Mouse (Mus musculus): ENCODE results near the gene Carmil2. TPM values are rescaled to one million over a fixed set of nuclear protein-coding genes. Genes with fewer than 3 reads are reported as not detected.
A peak's percentile ranks its signal among the peaks of the same experiment; 100 is the strongest.

Carmil2 gene
- polyA plus RNA-seq, 1 experiment from 2014 or later = 0.32 TPM

DNA sequence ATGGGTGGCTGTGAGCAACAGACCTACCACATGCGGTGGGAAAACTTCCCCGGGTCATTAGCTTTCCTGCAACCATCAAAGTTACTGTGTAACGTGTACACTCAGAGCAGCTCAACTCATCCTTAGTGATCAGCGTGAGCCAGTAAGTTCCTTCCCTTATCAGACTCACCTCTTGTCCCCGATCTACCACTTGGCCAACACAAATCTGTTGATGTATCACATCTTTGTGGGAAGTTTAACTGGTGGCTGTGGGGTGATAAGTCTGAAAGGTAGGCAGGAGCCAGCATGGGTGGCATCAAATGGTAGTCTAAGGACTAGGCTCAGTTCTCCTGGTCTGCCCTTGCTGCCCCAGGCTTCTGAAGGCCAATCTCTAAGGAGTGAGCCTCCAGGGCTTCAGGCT lies 46.1 kb downstream of the Carmil2 start:
- peak; percentile 68 for ATAC-seq (ENCODE audit: low read depth)
- no peak overlapping the region for H3K9ac ChIP-seq
- peaks cover 18% of the 10 kb centered on the region for H3K4me1 ChIP-seq (replicated peaks)
- no peak for DNase-seq
- H3K27ac ChIP-seq = no peak overlapping the region
- H3K4me2 ChIP-seq = no peak overlapping the region
- no peaks in the 10 kb centered on the region for H3K9me3 ChIP-seq (replicated peaks)
- H3K4me3 ChIP-seq (replicated peaks) = no peak overlapping the region
- no peaks in the 10 kb centered on the region for H3K27me3 ChIP-seq
- 44% methylated on average over 5 of the region's 5 CpGs for WGBS (ENCODE audit: insufficient replicate concordance)
- no peaks in the 10 kb centered on the region for H3K36me3 ChIP-seq

DNA sequence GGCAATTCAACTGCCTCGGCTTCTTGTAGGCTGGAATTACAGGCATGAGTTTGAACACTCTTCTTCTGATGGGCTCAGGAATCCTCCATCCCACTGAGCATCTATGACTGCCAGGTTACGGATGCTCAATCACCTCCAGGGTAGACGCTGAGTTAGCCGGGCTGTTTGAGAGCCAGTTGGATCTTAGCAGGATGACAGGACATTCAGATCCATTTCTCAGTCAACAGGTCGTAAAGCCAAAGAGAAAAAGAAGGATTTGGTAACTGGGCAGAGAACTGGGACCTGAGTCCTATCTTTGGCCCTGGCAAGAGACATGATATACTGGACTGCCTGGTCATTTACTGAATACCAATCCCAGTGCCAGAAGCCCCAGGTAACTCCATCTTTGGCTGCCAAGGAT lies 53.1 kb downstream of the Carmil2 start:
- H3K4me3 ChIP-seq (replicated peaks) = no peak overlapping the region
- no peak overlapping the region for H3K4me2 ChIP-seq
- H3K4me1 ChIP-seq (replicated peaks) = peaks cover 9% of the 10 kb centered on the region; the same call in 1 of the 2 replicates
- no peaks in the 10 kb centered on the region for H3K9me3 ChIP-seq (replicated peaks)
- H3K9ac ChIP-seq = no peak overlapping the region
- ATAC-seq (ENCODE audit: low read depth) = no peak
- 85% methylated on average over 5 of the region's 5 CpGs for WGBS (ENCODE audit: insufficient replicate concordance)
- H3K36me3 ChIP-seq = no peaks in the 10 kb centered on the region
- H3K27ac ChIP-seq = no peak overlapping the region
- no peak for DNase-seq
- H3K27me3 ChIP-seq = no peaks in the 10 kb centered on the region

- WGBS (ENCODE audit: insufficient replicate concordance) = 70% methylated on average over 4 of the region's 4 CpGs
- no peak for ATAC-seq (ENCODE audit: low read depth)
- H3K27me3 ChIP-seq = no peaks in the 10 kb centered on the region
Measured at GRCm38 (mm10) chr8:105743301-105743700, 57.2 kb downstream of the Carmil2 start.

More at GRCm38 (mm10) chr8:105743301-105743700, 57.2 kb downstream of the Carmil2 start:
- Histone ChIP-seq H3K4me1 (replicated peaks) (peaks cover 13% of the 10 kb centered on the region; the same call in 1 of the 2 replicates), H3K4me3 (replicated peaks) (no peak overlapping the region), H3K9ac (no peak overlapping the region), H3K4me2 (no peak overlapping the region), H3K9me3 (replicated peaks) (no peaks in the 10 kb centered on the region), H3K36me3 (no peaks in the 10 kb centered on the region), H3K27ac (no peak overlapping the region)
- DNase-seq = no peak

Other genes starting within 250 kb of the Carmil2 start
- 1.6 and 1.8 TPM in 2 replicates for gene Tppp3, start 214.7 kb upstream of the Carmil2 start, polyA plus RNA-seq (2015; fragmentation: Nextera tagmentation; extraction: Ambion mirVana)
- gene Zdhhc1, start 189.4 kb upstream of the Carmil2 start, polyA plus RNA-seq (2015; fragmentation: Nextera tagmentation; extraction: Ambion mirVana) = 2.1 TPM in 2 replicates
- gene Hsd11b2, start 167.5 kb upstream of the Carmil2 start, polyA plus RNA-seq (2015; fragmentation: Nextera tagmentation; extraction: Ambion mirVana) = 1.5 and 2.2 TPM in 2 replicates
- gene Atp6v0d1, start 120.2 kb upstream of the Carmil2 start, polyA plus RNA-seq (2015; fragmentation: Nextera tagmentation; extraction: Ambion mirVana) = 49.4 and 52.7 TPM in 2 replicates
- 7.2 and 9.0 TPM in 2 replicates for gene Ripor1, start 81.0 kb upstream of the Carmil2 start, polyA plus RNA-seq (2015; fragmentation: Nextera tagmentation; extraction: Ambion mirVana)
- 69.1 and 75.8 TPM in 2 replicates for gene Ctcf, start 49.7 kb upstream of the Carmil2 start, polyA plus RNA-seq (2015; fragmentation: Nextera tagmentation; extraction: Ambion mirVana)
- gene Agrp, start 48.9 kb upstream of the Carmil2 start, polyA plus RNA-seq (2015; fragmentation: Nextera tagmentation; extraction: Ambion mirVana) = 0.15 and 0.41 TPM in 2 replicates
- gene Acd, start 14.8 kb downstream of the Carmil2 start, polyA plus RNA-seq (2015; fragmentation: Nextera tagmentation; extraction: Ambion mirVana) = 24.4 and 26.8 TPM in 2 replicates
- gene Pard6a, start 14.9 kb downstream of the Carmil2 start, polyA plus RNA-seq (2015; fragmentation: Nextera tagmentation; extraction: Ambion mirVana) = 8.5 and 8.6 TPM in 2 replicates
- gene 4933405L10Rik, start 21.4 kb downstream of the Carmil2 start, polyA plus RNA-seq (2015; fragmentation: Nextera tagmentation; extraction: Ambion mirVana) = not detected in 2 replicates
- gene Enkd1, start 21.9 kb downstream of the Carmil2 start, polyA plus RNA-seq (2015; fragmentation: Nextera tagmentation; extraction: Ambion mirVana) = 8.6 and 8.8 TPM in 2 replicates
- 2.6 and 3.1 TPM in 2 replicates for gene Gfod2, start 72.4 kb downstream of the Carmil2 start, polyA plus RNA-seq (2015; fragmentation: Nextera tagmentation; extraction: Ambion mirVana)
- gene Ranbp10, start 141.1 kb downstream of the Carmil2 start, polyA plus RNA-seq (2015; fragmentation: Nextera tagmentation; extraction: Ambion mirVana) = 36.1 and 36.2 TPM in 2 replicates
- 0.06 and 0.08 TPM in 2 replicates for gene Tsnaxip1, start 141.5 kb downstream of the Carmil2 start, polyA plus RNA-seq (2015; fragmentation: Nextera tagmentation; extraction: Ambion mirVana)
- 21.5 and 22.3 TPM in 2 replicates for gene Cenpt, start 167.0 kb downstream of the Carmil2 start, polyA plus RNA-seq (2015; fragmentation: Nextera tagmentation; extraction: Ambion mirVana)
- 38.2 and 40.7 TPM in 2 replicates for gene Thap11, start 168.9 kb downstream of the Carmil2 start, polyA plus RNA-seq (2015; fragmentation: Nextera tagmentation; extraction: Ambion mirVana)
- 152 and 192 TPM in 2 replicates for gene Nutf2, start 174.3 kb downstream of the Carmil2 start, polyA plus RNA-seq (2015; fragmentation: Nextera tagmentation; extraction: Ambion mirVana)
- 17.3 and 18.5 TPM in 2 replicates for gene Edc4, start 194.6 kb downstream of the Carmil2 start, polyA plus RNA-seq (2015; fragmentation: Nextera tagmentation; extraction: Ambion mirVana)
- not detected in 2 replicates for gene Nrn1l, start 207.3 kb downstream of the Carmil2 start, polyA plus RNA-seq (2015; fragmentation: Nextera tagmentation; extraction: Ambion mirVana)
- 9.6 and 10.0 TPM in 2 replicates for gene Pskh1, start 214.2 kb downstream of the Carmil2 start, polyA plus RNA-seq (2015; fragmentation: Nextera tagmentation; extraction: Ambion mirVana)
- gene Ctrl, start 247.6 kb downstream of the Carmil2 start, polyA plus RNA-seq (2015; fragmentation: Nextera tagmentation; extraction: Ambion mirVana) = 0.35 and 0.60 TPM in 2 replicates

Data from liver, embryonic 13.5 days (tissue).